Mouse (Mus musculus) hindbrain, embryonic 12.5 days (tissue): ENCODE measurements around the gene Atxn1. TPM values are rescaled to one million over a fixed set of nuclear protein-coding genes. Genes with fewer than 3 reads are reported as not detected.

Experiments
- ATAC-seq: fragments of 200-750 bp; cut with Nextera tagmentation; 2 replicates; pipeline ENCODE4 v1.8.0; 2017; ENCODE audit warnings: moderate TSS enrichment; ENCODE audit not compliant: low FRiP score
- H3K27ac ChIP-seq: fragments of 300-500 bp; sonication (generic); 2 replicates; pipeline ENCODE4 v1.5.1; 2016; ENCODE audit warnings: mild to moderate bottlenecking
- H3K27me3 ChIP-seq: fragments of 300-500 bp; sonication (generic); 2 replicates; pipeline ENCODE4 v1.6.1; 2016; ENCODE audit warnings: mild to moderate bottlenecking
- H3K36me3 ChIP-seq: fragments of 300-500 bp; sonication (generic); 2 replicates; pipeline ENCODE4 v1.6.1; 2016; ENCODE audit warnings: mild to moderate bottlenecking
- H3K4me1 ChIP-seq: fragments of 300-500 bp; sonication (generic); 2 replicates; pipeline ENCODE4 v1.6.1; 2016
- H3K4me2 ChIP-seq: fragments of 300-500 bp; sonication (generic); replicated peaks from 2 replicates; pipeline ENCODE4 v1.6.1; 2016; ENCODE audit warnings: mild to moderate bottlenecking
- H3K4me3 ChIP-seq: fragments of 300-500 bp; sonication (generic); 2 replicates; pipeline ENCODE4 v1.5.1; 2016; ENCODE audit warnings: mild to moderate bottlenecking
- H3K9ac ChIP-seq: fragments of 300-500 bp; sonication (generic); 2 replicates; pipeline ENCODE4 v1.6.1; 2016; ENCODE audit warnings: mild to moderate bottlenecking, moderate library complexity
- H3K9me3 ChIP-seq: fragments of 300-500 bp; sonication (generic); replicated peaks from 2 replicates; pipeline ENCODE4 v1.6.1; 2016; ENCODE audit warnings: mild to moderate bottlenecking
- WGBS: fragments of 180-500 bp; shearing (Covaris S2); methylation state at CpG from one replicate; pipeline ENCODE4 v1.1.7; 2016; 5-methylcytosine and 5-hydroxymethylcytosine counted together
- polyA plus RNA-seq: library from polyadenylated mRNA; unstranded; fragments of >200 nt; fragmentation: Nextera tagmentation; extraction: Ambion mirVana; gene quantifications from 2 replicates; pipeline ENCODE4 v1.2.1, GENCODE M21; 2016

The Atxn1 gene
- polyA plus RNA-seq, 1 experiment from 2014 or later = 5.0 TPM

DNA sequence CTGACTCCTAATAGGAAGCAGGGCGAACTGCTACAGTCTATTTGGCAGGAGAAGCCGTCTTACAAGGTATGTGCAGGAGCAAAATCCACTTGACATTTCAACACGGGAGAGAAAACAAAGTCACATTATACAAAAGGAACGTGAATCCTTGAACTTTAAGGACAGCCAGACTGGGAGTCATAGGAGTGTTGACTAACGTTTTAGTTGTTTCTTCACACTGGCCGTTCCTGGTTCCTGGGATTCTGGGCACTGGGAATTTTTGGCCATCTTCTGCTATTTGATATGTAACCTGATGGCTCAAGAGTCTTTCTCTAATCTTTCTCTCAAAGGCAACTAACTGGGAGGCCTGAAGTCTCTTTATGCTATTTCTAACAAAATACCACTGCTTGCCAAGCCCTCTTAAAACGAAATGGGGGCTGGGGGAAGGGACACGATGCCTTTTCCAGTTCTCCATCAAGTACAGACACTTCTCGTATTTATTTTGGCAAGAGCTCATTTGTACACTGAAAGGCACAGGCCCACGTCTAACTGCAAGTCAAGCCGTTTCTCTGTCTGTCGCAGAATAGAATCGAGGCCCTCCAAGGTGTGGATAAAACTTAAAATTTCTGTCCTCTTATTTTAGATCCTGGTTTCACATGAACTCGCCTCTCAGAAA is 4.4 kb downstream of the Atxn1 start:
- ATAC-seq = no peak
- Histone ChIP-seq H3K9ac (no peak overlapping the region), H3K27ac (peak overlapping the region; percentile 2; the same call in 1 of the 2 replicates), H3K36me3 (no peaks in the 10 kb centered on the region), H3K27me3 (no peaks in the 10 kb centered on the region), H3K4me2 (no peak overlapping the region), H3K9me3 (no peaks in the 10 kb centered on the region), H3K4me3 (no peak overlapping the region), H3K4me1 (peaks cover 28% of the 10 kb centered on the region)
- WGBS = 50% methylated on average over 14 of the region's 14 CpGs

DNA sequence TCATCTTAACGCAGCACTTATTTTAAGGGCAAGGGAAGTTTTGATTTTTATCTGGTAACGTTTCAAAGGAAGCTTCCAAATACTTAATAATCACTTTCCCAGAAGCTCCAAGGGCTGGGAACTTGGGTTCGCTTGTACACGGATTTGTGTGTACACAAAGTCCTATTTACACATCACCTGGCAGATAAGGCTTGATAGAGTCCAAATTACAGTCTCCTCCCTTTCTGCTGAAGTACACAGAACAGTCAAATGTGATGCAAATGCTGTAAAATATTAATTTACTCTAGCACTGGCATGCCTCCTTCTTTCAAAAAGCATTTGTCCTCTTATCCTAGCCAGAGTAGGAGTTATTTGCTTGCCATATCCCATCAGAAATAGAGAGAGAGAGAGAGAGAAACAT is 6.5 kb downstream of the Atxn1 start:
- no peak for ATAC-seq
- H3K27ac ChIP-seq = no peak overlapping the region
- WGBS = 88% methylated on average over 4 of the region's 4 CpGs
- no peak overlapping the region for H3K9ac ChIP-seq
- H3K4me3 ChIP-seq = no peak overlapping the region
- H3K9me3 ChIP-seq = no peaks in the 10 kb centered on the region
- no peaks in the 10 kb centered on the region for H3K36me3 ChIP-seq
- H3K4me2 ChIP-seq = no peak overlapping the region
- no peaks in the 10 kb centered on the region for H3K27me3 ChIP-seq
- peaks cover 27% of the 10 kb centered on the region for H3K4me1 ChIP-seq

DNA sequence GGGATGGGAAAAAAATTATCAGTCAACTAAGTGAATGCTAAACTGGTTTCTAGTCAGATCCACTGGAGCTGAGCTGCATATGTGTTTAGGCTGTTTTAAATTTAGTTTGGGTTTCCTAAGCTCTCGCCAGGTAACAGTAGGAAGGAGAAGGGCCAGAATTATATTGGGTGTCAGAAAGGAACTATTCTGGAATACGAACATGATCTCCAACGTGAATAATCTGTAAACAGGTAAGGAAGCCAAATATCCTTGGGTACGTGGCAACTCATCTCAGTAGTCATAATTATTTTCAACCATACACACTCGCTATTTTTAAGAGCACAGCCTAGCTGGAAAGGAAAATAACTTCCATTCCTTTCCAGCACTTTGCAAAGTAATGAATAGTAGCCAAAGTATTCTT is 7.2 kb downstream of the Atxn1 start:
- H3K4me3 ChIP-seq = no peak overlapping the region
- WGBS = 93% methylated on average over 5 of the region's 5 CpGs
- no peak overlapping the region for H3K4me2 ChIP-seq
- no peak overlapping the region for H3K27ac ChIP-seq
- ATAC-seq = no peak
- H3K9me3 ChIP-seq = no peaks in the 10 kb centered on the region
- H3K27me3 ChIP-seq = no peaks in the 10 kb centered on the region
- H3K9ac ChIP-seq = no peak overlapping the region
- peaks cover 22% of the 10 kb centered on the region for H3K4me1 ChIP-seq
- H3K36me3 ChIP-seq = no peaks in the 10 kb centered on the region

DNA sequence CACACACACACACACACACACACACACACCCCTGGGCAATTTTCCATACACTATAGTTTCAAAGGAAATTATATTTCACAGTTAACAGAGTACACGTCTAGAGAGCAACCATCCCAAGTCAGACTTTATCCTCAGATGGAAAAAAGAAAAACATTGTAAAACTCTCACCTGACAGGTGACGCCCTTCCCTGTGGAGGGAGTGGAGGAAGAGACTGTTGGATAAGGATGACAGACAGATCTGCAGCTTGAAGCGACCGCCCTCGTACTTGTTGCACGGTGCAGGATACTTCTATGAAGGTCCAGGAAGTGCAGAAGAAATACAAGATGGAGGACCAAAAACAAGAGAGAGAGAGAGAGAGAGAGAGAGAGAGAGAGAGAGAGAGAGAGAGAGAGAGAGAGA is 8.5 kb downstream of the Atxn1 start:
- H3K4me1 ChIP-seq = peaks cover 11% of the 10 kb centered on the region; the same call in 1 of the 2 replicates
- 91% methylated on average over 6 of the region's 6 CpGs for WGBS
- no peak overlapping the region for H3K9ac ChIP-seq
- no peak overlapping the region for H3K4me2 ChIP-seq
- no peaks in the 10 kb centered on the region for H3K9me3 ChIP-seq
- no peak overlapping the region for H3K4me3 ChIP-seq
- no peaks in the 10 kb centered on the region for H3K36me3 ChIP-seq
- H3K27me3 ChIP-seq = no peaks in the 10 kb centered on the region
- H3K27ac ChIP-seq = no peak overlapping the region
- no peak for ATAC-seq

DNA sequence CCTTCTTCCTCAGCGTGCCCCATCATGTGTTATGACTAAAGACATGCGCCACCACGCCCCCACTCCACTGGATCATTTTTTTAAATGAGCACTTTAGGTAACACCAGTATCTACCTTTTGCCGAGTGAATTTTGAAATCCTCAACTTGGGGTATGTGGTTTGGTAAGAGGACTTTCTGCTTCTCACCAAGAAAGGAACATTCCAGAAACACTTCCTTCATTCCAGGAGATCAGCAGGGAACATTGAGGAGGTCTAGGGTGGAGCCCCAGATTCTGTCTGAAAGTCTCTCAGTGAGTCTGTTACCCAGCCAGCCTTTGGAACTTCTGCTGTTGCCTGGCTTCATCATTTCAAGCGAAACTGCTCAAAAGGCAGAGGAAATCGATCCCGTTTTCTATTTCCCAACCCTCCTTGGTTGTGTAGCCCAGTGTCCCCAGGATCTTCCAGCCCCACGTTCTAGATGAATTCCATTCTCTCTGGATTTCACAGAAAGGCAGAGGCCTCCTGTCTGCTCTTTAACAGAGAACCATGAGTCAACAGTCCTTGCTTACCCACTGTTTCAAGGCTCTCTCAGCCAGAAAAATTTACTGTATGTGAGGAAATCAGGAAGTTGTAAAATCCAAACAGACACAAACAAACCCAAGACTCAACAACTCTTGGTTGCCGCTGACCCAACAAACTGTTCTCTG is 9.3 kb downstream of the Atxn1 start:
- Histone ChIP-seq H3K4me1 (peaks cover 11% of the 10 kb centered on the region), H3K4me3 (no peak overlapping the region), H3K36me3 (no peaks in the 10 kb centered on the region), H3K9ac (no peak overlapping the region), H3K27ac (no peak overlapping the region), H3K9me3 (no peaks in the 10 kb centered on the region), H3K27me3 (no peaks in the 10 kb centered on the region), H3K4me2 (no peak overlapping the region)
- WGBS = 89% methylated on average over 9 of the region's 9 CpGs
- ATAC-seq = no peak

DNA sequence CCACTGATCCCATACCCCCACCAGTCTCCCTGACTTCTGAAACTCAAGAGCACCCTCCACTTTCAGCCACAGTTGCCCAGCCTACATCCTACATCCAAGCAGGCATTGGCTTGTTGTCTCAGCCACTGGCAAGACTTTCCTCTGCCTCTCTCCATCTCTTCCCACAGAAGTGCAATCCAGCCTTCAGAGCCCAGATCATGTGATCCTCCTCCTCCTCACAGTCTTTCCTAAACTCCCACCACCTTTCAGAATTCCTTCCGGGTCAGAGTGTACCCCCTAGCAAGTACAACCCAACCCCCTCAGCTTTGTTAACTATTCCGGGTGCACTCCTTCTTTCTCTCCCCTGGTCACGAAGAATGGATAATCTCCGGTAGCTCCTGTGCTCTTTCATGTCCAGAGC is 11.7 kb downstream of the Atxn1 start:
- H3K27ac ChIP-seq = no peak overlapping the region
- no peak overlapping the region for H3K4me2 ChIP-seq
- WGBS = 77% methylated on average over 4 of the region's 4 CpGs
- peaks cover 7% of the 10 kb centered on the region for H3K4me1 ChIP-seq
- no peak overlapping the region for H3K9ac ChIP-seq
- H3K36me3 ChIP-seq = no peaks in the 10 kb centered on the region
- H3K27me3 ChIP-seq = no peaks in the 10 kb centered on the region
- no peak overlapping the region for H3K4me3 ChIP-seq
- H3K9me3 ChIP-seq = no peaks in the 10 kb centered on the region
- no peak for ATAC-seq

DNA sequence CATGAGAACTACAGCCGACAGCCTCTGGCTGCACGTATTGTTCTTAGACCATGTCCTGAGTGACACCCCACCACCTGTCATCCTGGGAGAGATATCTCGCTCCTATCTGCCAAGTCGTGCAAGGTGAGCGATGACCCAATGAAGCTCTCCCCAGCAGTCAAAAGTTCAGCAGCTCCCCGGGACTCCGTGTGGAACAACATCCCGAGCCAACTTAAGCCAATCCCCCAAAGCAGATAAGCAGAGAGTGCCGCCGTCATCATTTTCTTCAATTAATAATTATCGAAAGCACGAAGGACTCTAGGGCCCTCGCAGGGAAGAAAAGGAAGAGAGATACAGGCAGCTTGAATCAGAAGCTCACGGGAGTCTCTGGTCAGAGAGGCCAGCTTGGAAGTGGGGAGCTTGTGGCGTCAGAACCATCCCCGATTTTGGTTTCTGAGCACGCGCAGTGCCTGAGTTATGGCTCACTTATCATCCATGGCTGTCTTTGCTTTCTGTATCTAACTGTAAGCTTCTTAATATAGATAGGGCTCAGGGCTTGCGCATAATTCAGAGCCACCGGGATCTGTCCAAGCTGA is 13.7 kb downstream of the Atxn1 start:
- H3K27me3 ChIP-seq = no peaks in the 10 kb centered on the region
- H3K9ac ChIP-seq = no peak overlapping the region
- H3K4me1 ChIP-seq = peaks cover 7% of the 10 kb centered on the region
- no peak overlapping the region for H3K27ac ChIP-seq
- H3K4me2 ChIP-seq = no peak overlapping the region
- H3K36me3 ChIP-seq = no peaks in the 10 kb centered on the region
- no peak for ATAC-seq
- no peak overlapping the region for H3K4me3 ChIP-seq
- no peaks in the 10 kb centered on the region for H3K9me3 ChIP-seq
- WGBS = 85% methylated on average over 20 of the region's 20 CpGs

DNA sequence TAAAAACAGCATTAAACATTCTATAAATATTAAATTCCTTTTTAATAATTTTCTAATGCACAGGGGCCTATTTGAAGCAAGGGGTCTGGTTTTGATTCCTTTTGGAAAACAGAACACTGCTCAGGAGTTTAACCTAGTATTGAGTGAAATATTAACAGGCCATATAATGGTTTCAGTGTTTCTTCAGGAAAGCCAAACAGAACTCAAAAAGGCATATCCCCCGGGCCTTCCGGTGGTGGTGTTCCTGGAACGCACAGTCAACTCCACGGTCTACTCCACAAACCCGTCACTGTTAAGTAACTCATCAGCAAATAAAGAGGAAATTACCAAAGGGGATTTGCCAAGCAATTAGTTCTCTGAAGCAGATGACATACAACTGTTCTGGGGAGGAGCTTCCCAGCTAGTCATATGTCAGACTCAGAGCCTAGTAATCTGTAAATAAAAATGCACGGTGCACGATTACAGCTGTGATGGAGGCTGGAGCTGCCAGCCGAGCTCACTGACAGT is 14.4 kb downstream of the Atxn1 start:
- Histone ChIP-seq H3K9me3 (no peaks in the 10 kb centered on the region), H3K27ac (no peak overlapping the region), H3K36me3 (no peaks in the 10 kb centered on the region), H3K4me1 (peaks cover 7% of the 10 kb centered on the region), H3K9ac (no peak overlapping the region), H3K4me3 (no peak overlapping the region), H3K27me3 (no peaks in the 10 kb centered on the region), H3K4me2 (no peak overlapping the region)
- no peak for ATAC-seq
- 51% methylated on average over 8 of the region's 8 CpGs for WGBS

DNA sequence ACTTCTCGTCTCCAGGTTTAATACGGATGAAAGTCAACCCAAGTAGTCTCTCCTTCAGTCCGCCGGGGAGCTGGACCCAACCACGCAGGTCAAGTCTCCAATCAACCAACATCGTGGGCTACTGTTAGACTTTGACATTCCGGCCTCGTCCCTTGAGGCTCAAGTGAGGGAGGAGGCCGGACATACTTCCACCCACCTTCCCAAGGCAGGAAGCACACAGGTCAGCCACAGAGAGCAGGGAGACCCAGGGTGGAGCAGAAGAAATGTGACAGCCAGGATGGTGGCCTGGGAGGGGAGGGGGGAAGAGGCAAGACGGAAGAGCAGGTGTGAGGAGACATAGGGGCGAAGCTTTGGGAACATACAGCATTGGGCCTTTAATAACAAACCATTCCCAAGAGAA is 18.7 kb downstream of the Atxn1 start:
- H3K4me1 ChIP-seq = peaks cover 7% of the 10 kb centered on the region
- no peak for ATAC-seq
- H3K9ac ChIP-seq = no peak overlapping the region
- H3K4me3 ChIP-seq = no peak overlapping the region
- 93% methylated on average over 11 of the region's 11 CpGs for WGBS
- no peak overlapping the region for H3K27ac ChIP-seq
- no peaks in the 10 kb centered on the region for H3K9me3 ChIP-seq
- H3K4me2 ChIP-seq = no peak overlapping the region
- H3K36me3 ChIP-seq = no peaks in the 10 kb centered on the region
- H3K27me3 ChIP-seq = no peaks in the 10 kb centered on the region

DNA sequence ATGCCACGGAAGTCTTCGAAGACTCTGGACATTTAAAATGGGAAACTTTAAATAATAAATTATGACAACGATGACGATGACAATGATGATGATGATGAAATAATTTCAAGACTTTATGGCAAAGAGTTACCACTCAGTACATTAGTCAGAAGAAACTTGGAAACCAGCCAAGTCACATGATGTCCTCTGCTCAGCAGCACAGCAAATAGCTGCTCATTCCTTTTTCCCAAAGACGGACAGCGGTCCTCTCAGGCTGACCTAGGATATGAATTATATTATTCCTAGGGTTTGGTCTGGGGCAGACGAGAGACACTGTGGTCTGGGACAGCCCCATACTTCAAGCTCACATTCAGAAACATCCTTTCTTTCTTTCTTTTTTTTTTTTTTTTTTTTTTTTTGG is 22.5 kb downstream of the Atxn1 start:
- 91% methylated on average over 7 of the region's 7 CpGs for WGBS
- Histone ChIP-seq H3K27ac (no peak overlapping the region), H3K27me3 (no peaks in the 10 kb centered on the region), H3K4me2 (no peak overlapping the region), H3K4me1 (no peaks in the 10 kb centered on the region), H3K36me3 (no peaks in the 10 kb centered on the region), H3K9ac (no peak overlapping the region), H3K4me3 (no peak overlapping the region), H3K9me3 (no peaks in the 10 kb centered on the region)
- no peak for ATAC-seq

DNA sequence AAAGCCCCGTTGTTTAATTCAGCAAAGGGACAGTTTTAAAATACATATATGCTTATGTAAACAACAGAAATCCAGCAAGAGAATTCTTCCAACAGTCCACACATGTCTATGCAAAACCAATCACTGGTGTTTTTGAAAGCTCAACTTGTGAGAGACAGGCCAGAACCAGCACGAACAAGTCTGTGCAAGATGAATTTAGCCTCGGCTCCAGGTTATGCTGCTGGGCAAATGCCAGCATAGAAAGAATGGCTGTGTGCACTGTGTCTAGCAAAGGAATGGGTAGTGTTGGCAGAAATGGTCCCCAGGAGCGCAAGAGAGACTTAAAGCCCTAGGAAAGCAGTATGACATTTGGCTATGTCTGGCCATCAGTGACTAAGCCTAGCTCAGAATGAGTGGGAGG is 24.1 kb downstream of the Atxn1 start:
- Histone ChIP-seq H3K4me3 (no peak overlapping the region), H3K27ac (no peak overlapping the region), H3K4me1 (no peaks in the 10 kb centered on the region), H3K4me2 (no peak overlapping the region), H3K9ac (no peak overlapping the region), H3K9me3 (no peaks in the 10 kb centered on the region), H3K27me3 (no peaks in the 10 kb centered on the region), H3K36me3 (no peaks in the 10 kb centered on the region)
- 84% methylated on average over 4 of the region's 4 CpGs for WGBS
- ATAC-seq = no peak

DNA sequence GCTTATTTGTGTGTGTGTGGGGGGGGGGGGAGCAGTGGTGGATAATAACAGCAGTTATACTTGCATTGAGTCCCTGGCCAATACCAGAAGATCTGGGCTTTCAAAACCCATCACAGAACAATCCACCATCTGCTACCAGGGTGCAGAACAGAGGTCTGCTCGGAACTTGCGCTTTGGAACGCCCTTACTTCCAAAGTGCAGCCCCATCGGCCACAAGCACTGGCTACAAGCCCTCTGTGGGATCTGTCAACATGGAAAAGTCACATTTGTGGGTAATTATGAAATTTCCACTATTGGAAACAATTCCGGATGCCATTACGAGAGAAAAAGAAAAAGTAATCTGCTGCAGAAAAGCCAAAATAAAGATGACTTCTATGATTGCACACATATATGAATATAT is 25.2 kb downstream of the Atxn1 start:
- no peak for ATAC-seq
- H3K27me3 ChIP-seq = no peaks in the 10 kb centered on the region
- no peak overlapping the region for H3K27ac ChIP-seq
- H3K4me1 ChIP-seq = no peaks in the 10 kb centered on the region
- 87% methylated on average over 6 of the region's 6 CpGs for WGBS
- H3K9ac ChIP-seq = no peak overlapping the region
- H3K4me3 ChIP-seq = no peak overlapping the region
- H3K36me3 ChIP-seq = no peaks in the 10 kb centered on the region
- H3K9me3 ChIP-seq = no peaks in the 10 kb centered on the region
- H3K4me2 ChIP-seq = no peak overlapping the region

DNA sequence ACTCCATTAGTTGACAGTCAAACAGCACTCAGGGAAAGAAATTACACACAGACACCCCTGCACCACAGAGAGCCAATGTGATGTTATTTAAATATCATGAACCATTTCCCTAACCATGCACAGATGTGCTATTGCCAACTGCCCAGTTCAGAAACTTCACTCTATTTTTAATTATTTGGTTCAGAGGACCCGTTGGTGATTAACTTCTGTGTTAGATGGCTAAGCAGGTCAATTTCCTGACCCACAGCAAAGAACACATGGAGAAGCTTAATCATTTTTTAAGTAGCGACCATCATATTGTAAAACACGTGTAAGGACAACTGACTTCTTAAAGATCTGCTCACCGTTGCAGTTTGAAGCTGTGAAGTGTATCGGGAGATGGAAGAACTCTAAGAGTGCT is 26.7 kb downstream of the Atxn1 start:
- H3K9me3 ChIP-seq = no peaks in the 10 kb centered on the region
- no peak overlapping the region for H3K9ac ChIP-seq
- ATAC-seq = no peak
- no peak overlapping the region for H3K27ac ChIP-seq
- no peaks in the 10 kb centered on the region for H3K4me1 ChIP-seq
- 86% methylated on average over 5 of the region's 5 CpGs for WGBS
- H3K4me3 ChIP-seq = no peak overlapping the region
- H3K4me2 ChIP-seq = no peak overlapping the region
- no peaks in the 10 kb centered on the region for H3K27me3 ChIP-seq
- no peaks in the 10 kb centered on the region for H3K36me3 ChIP-seq
